Mouse (Mus musculus): Measurements from ENCODE around the gene Fhad1. TPM values are rescaled to one million over a fixed set of nuclear protein-coding genes. Genes with fewer than 3 reads are reported as not detected.
"Not testable (repeated sequence)": the region's sequence is repeated elsewhere in the genome, so short reads cannot be mapped to it uniquely, and the experiment has no call there.

Gene Fhad1
- polyA plus RNA-seq, 1 experiment from 2014 or later = 5.2 TPM

- not testable (repeated sequence) for ATAC-seq (ENCODE audit: low read depth)
- WGBS = 54% methylated on average over 2 of the region's 2 CpGs
These were observed 20.8 kb downstream of the Fhad1 start for GRCm38 (mm10) chr4:141994062-141994471.

GRCm38 (mm10) chr4:141993347-141994061 lies 21.4 kb downstream of the Fhad1 start:
- WGBS = 79% methylated on average over 5 of the region's 5 CpGs
- Histone ChIP-seq H3K27ac (ENCODE audit: low read depth, low read length) (no peak overlapping the region), H3K9ac (replicated peaks; ENCODE audit: low read depth, low read length) (no peak overlapping the region), H3K4me2 (ENCODE audit: low read depth, low read length) (no peak overlapping the region), H3K4me1 (ENCODE audit: control insufficient read depth, insufficient read depth, low read length) (no peaks in the 10 kb centered on the region), H3K27me3 (ENCODE audit: control insufficient read depth, insufficient read depth, low read length) (no peaks in the 10 kb centered on the region), H3K9me3 (ENCODE audit: control insufficient read depth, low read length) (no peaks in the 10 kb centered on the region), H3K36me3 (ENCODE audit: control insufficient read depth, insufficient read depth, low read length) (no peaks in the 10 kb centered on the region), H3K4me3 (ENCODE audit: low read depth, low read length) (no peak overlapping the region)
- no peak for ATAC-seq (ENCODE audit: low read depth)

More at GRCm38 (mm10) chr4:141994062-141994471, 20.8 kb downstream of the Fhad1 start:
- H3K4me2 ChIP-seq (ENCODE audit: low read depth, low read length); H3K36me3 ChIP-seq (ENCODE audit: control insufficient read depth, insufficient read depth, low read length); H3K27me3 ChIP-seq (ENCODE audit: control insufficient read depth, insufficient read depth, low read length); H3K4me1 ChIP-seq (ENCODE audit: control insufficient read depth, insufficient read depth, low read length); H3K9me3 ChIP-seq (ENCODE audit: control insufficient read depth, low read length); H3K4me3 ChIP-seq (ENCODE audit: low read depth, low read length); H3K9ac ChIP-seq (replicated peaks; ENCODE audit: low read depth, low read length); H3K27ac ChIP-seq (ENCODE audit: low read depth, low read length): not testable (repeated sequence)

GRCm38 (mm10) chr4:141992530-141993204 lies 22.2 kb downstream of the Fhad1 start:
- Histone ChIP-seq H3K9ac (replicated peaks; ENCODE audit: low read depth, low read length) (no peak overlapping the region), H3K27ac (ENCODE audit: low read depth, low read length) (no peak overlapping the region), H3K4me2 (ENCODE audit: low read depth, low read length) (no peak overlapping the region), H3K36me3 (ENCODE audit: control insufficient read depth, insufficient read depth, low read length) (no peaks in the 10 kb centered on the region), H3K27me3 (ENCODE audit: control insufficient read depth, insufficient read depth, low read length) (no peaks in the 10 kb centered on the region), H3K4me1 (ENCODE audit: control insufficient read depth, insufficient read depth, low read length) (no peaks in the 10 kb centered on the region), H3K4me3 (ENCODE audit: low read depth, low read length) (no peak overlapping the region), H3K9me3 (ENCODE audit: control insufficient read depth, low read length) (no peaks in the 10 kb centered on the region)
- WGBS = 86% methylated on average over 14 of the region's 14 CpGs
- ATAC-seq (ENCODE audit: low read depth) = no peak

- Histone ChIP-seq H3K4me2 (ENCODE audit: low read depth, low read length) (no peak overlapping the region), H3K4me1 (ENCODE audit: control insufficient read depth, insufficient read depth, low read length) (no peaks in the 10 kb centered on the region), H3K9me3 (ENCODE audit: control insufficient read depth, low read length) (no peaks in the 10 kb centered on the region), H3K9ac (replicated peaks; ENCODE audit: low read depth, low read length) (no peak overlapping the region), H3K27me3 (ENCODE audit: control insufficient read depth, insufficient read depth, low read length) (no peaks in the 10 kb centered on the region), H3K4me3 (ENCODE audit: low read depth, low read length) (no peak overlapping the region), H3K36me3 (ENCODE audit: control insufficient read depth, insufficient read depth, low read length) (no peaks in the 10 kb centered on the region), H3K27ac (ENCODE audit: low read depth, low read length) (no peak overlapping the region)
- WGBS = 93% methylated on average over 1 of the region's 1 CpGs
- no peak for ATAC-seq (ENCODE audit: low read depth)
These were observed 26.7 kb downstream of the Fhad1 start for GRCm38 (mm10) chr4:141988178-141988577.

- WGBS = 50% methylated on average over 3 of the region's 3 CpGs
- Histone ChIP-seq H3K4me1 (ENCODE audit: control insufficient read depth, insufficient read depth, low read length) (no peaks in the 10 kb centered on the region), H3K36me3 (ENCODE audit: control insufficient read depth, insufficient read depth, low read length) (no peaks in the 10 kb centered on the region), H3K4me3 (ENCODE audit: low read depth, low read length) (no peak overlapping the region), H3K27ac (ENCODE audit: low read depth, low read length) (no peak overlapping the region), H3K9ac (replicated peaks; ENCODE audit: low read depth, low read length) (no peak overlapping the region), H3K27me3 (ENCODE audit: control insufficient read depth, insufficient read depth, low read length) (no peaks in the 10 kb centered on the region), H3K4me2 (ENCODE audit: low read depth, low read length) (no peak overlapping the region), H3K9me3 (ENCODE audit: control insufficient read depth, low read length) (no peaks in the 10 kb centered on the region)
- ATAC-seq (ENCODE audit: low read depth) = no peak
These were observed 31.2 kb downstream of the Fhad1 start for GRCm38 (mm10) chr4:141983689-141984088.

- Histone ChIP-seq H3K27me3 (ENCODE audit: control insufficient read depth, insufficient read depth, low read length) (no peaks in the 10 kb centered on the region), H3K4me2 (ENCODE audit: low read depth, low read length) (no peak overlapping the region), H3K9ac (replicated peaks; ENCODE audit: low read depth, low read length) (no peak overlapping the region), H3K4me1 (ENCODE audit: control insufficient read depth, insufficient read depth, low read length) (no peaks in the 10 kb centered on the region), H3K27ac (ENCODE audit: low read depth, low read length) (no peak overlapping the region), H3K9me3 (ENCODE audit: control insufficient read depth, low read length) (no peaks in the 10 kb centered on the region), H3K36me3 (ENCODE audit: control insufficient read depth, insufficient read depth, low read length) (no peaks in the 10 kb centered on the region), H3K4me3 (ENCODE audit: low read depth, low read length) (no peak overlapping the region)
- WGBS = 81% methylated on average over 3 of the region's 3 CpGs
- no peak for ATAC-seq (ENCODE audit: low read depth)
These were observed 33.4 kb downstream of the Fhad1 start for GRCm38 (mm10) chr4:141981475-141981874.

- H3K27ac ChIP-seq (ENCODE audit: low read depth, low read length) = no peak overlapping the region; the same call in 1 of the 2 replicates
- 14% methylated on average over 11 of the region's 11 CpGs for WGBS
These were observed 36.3 kb downstream of the Fhad1 start for GRCm38 (mm10) chr4:141978582-141978981.

GRCm38 (mm10) chr4:141977346-141977745 lies 37.5 kb downstream of the Fhad1 start:
- no peaks in the 10 kb centered on the region for H3K36me3 ChIP-seq (ENCODE audit: control insufficient read depth, insufficient read depth, low read length)
- WGBS = 61% methylated on average over 9 of the region's 9 CpGs
- H3K9me3 ChIP-seq (ENCODE audit: control insufficient read depth, low read length) = no peaks in the 10 kb centered on the region

More at GRCm38 (mm10) chr4:141978582-141978981, 36.3 kb downstream of the Fhad1 start:
- Histone ChIP-seq H3K27me3 (ENCODE audit: control insufficient read depth, insufficient read depth, low read length) (no peaks in the 10 kb centered on the region), H3K36me3 (ENCODE audit: control insufficient read depth, insufficient read depth, low read length) (no peaks in the 10 kb centered on the region), H3K9me3 (ENCODE audit: control insufficient read depth, low read length) (no peaks in the 10 kb centered on the region), H3K9ac (replicated peaks; ENCODE audit: low read depth, low read length) (no peak overlapping the region), H3K4me3 (ENCODE audit: low read depth, low read length) (no peak overlapping the region), H3K4me2 (ENCODE audit: low read depth, low read length) (no peak overlapping the region), H3K4me1 (ENCODE audit: control insufficient read depth, insufficient read depth, low read length) (no peaks in the 10 kb centered on the region)
- ATAC-seq (ENCODE audit: low read depth) = peak; percentile 56

GRCm38 (mm10) chr4:141976163-141976562 lies 38.7 kb downstream of the Fhad1 start:
- Histone ChIP-seq H3K9me3 (ENCODE audit: control insufficient read depth, low read length) (no peaks in the 10 kb centered on the region), H3K36me3 (ENCODE audit: control insufficient read depth, insufficient read depth, low read length) (no peaks in the 10 kb centered on the region), H3K4me3 (ENCODE audit: low read depth, low read length) (no peak overlapping the region), H3K27me3 (ENCODE audit: control insufficient read depth, insufficient read depth, low read length) (no peaks in the 10 kb centered on the region), H3K4me2 (ENCODE audit: low read depth, low read length) (no peak overlapping the region), H3K9ac (replicated peaks; ENCODE audit: low read depth, low read length) (no peak overlapping the region), H3K27ac (ENCODE audit: low read depth, low read length) (no peak overlapping the region), H3K4me1 (ENCODE audit: control insufficient read depth, insufficient read depth, low read length) (no peaks in the 10 kb centered on the region)
- no peak for ATAC-seq (ENCODE audit: low read depth)
- whole genome bisulfite sequencing = 50% methylated on average over 4 of the region's 4 CpGs

More at GRCm38 (mm10) chr4:141977346-141977745, 37.5 kb downstream of the Fhad1 start:
- no peaks in the 10 kb centered on the region for H3K4me1 ChIP-seq (ENCODE audit: control insufficient read depth, insufficient read depth, low read length)
- H3K9ac ChIP-seq (replicated peaks; ENCODE audit: low read depth, low read length) = no peak overlapping the region
- no peak for ATAC-seq (ENCODE audit: low read depth)
- H3K4me2 ChIP-seq (ENCODE audit: low read depth, low read length) = no peak overlapping the region
- no peak overlapping the region for H3K4me3 ChIP-seq (ENCODE audit: low read depth, low read length)
- H3K27me3 ChIP-seq (ENCODE audit: control insufficient read depth, insufficient read depth, low read length) = no peaks in the 10 kb centered on the region
- H3K27ac ChIP-seq (ENCODE audit: low read depth, low read length) = no peak overlapping the region
